Mouse (Mus musculus): ENCODE measurements around the gene Ddb1.

The Ddb1 gene

DNA sequence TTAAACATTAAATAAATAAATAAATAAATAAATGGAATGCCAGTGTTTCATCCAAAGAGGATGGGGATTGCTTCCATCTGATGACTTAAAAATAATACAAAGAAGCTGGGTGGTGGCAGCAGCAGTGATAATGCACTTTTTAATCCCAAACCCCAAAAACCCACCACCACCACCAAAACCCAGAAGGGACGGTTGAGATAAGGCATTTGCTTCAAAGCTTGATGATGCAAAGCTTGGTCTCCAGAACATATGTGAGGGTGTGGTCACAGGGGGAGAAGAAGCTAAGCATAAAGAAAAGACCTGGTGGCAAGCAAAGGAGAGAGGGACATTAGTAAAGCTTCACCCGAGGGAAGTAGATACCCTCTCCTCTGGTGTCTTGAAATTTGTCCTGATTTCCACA, 56.8 kb downstream of the Ddb1 start:
- no peak for DNase-seq (ENCODE audit: low read depth, low spot score)

DNA sequence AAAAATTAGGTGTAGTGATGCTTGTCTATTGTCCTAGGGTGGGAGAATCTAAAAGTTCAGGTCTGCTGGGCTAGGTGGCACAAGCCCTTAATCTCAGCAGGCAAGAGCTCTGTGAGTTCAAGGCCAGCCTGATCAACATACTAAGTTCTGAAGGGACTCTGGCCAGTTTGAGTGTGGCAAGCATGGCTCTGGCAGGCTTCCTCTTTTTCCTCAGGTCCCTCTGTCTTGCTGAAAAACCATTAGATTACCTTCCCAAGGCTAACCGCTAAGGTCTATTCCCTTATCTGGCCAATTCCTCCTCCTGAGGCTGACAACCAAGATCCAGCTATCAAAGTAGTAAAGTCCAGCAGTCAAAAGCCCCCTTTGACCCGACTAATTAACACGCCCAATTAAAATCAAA, 57.5 kb downstream of the Ddb1 start:
- no peak for DNase-seq (ENCODE audit: low read depth, low spot score)

DNA sequence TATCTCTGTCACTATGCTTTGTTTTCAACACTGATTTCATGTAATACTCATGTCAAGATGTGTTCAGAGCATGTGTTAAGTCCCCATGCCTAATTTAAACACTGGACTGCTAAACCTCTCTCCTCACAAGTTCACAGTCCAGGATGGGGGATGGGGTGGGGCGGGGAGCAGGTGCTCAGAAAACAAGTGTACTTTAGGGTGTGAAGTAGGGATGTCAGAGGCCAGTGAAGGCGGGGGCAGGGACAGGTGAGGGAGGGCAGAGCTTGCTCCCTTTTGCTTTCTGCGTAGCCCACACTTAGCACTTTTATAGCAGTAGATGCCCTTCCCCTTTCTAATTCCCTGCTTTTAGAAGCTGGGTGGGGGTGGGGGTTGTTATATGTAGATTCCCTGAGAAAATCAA, 60.0 kb downstream of the Ddb1 start:
- DNase-seq (ENCODE audit: low read depth, low spot score): peak; percentile 9

DNA sequence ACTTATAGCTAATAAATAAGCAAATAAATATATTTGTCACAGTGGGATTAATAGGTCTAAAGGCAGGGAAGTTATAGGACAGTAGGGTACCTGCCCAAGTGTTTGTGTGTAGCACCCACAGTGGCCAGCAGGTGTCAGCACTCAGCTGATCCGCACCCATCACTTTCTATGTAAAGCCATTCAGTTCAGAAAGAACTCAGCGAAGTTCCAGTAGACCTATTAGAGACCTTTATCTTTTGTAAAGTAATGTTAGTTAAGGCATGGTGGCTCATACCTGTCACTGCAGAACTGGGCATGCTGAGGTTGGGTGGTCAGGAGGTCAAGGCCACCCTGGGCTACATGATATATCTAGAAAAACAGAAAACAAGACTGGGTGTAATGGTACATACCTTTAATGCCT, 60.4 kb downstream of the Ddb1 start:
- peak; percentile 86 for DNase-seq (ENCODE audit: low read depth, low spot score)

DNA sequence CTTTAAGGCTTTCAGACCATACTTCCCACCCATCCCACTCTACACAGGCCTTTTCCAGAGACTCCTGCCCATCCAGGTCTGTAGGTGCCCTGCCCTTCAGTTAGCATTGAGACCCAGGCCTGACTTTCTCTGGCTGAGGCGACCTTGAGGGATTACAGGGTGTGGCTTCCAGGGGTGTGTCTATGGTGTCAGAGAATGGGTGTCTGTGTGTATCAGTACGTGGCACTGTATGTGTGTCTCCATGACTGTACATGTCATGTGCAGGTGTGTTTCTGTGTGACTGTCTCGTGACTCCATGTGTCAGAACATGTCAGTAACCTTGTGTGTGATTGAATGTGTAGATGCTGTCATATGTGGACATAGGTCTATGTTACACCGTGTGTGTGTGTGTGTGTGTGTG, 66.2 kb downstream of the Ddb1 start:
- DNase-seq (ENCODE audit: low read depth, low spot score): no peak

DNA sequence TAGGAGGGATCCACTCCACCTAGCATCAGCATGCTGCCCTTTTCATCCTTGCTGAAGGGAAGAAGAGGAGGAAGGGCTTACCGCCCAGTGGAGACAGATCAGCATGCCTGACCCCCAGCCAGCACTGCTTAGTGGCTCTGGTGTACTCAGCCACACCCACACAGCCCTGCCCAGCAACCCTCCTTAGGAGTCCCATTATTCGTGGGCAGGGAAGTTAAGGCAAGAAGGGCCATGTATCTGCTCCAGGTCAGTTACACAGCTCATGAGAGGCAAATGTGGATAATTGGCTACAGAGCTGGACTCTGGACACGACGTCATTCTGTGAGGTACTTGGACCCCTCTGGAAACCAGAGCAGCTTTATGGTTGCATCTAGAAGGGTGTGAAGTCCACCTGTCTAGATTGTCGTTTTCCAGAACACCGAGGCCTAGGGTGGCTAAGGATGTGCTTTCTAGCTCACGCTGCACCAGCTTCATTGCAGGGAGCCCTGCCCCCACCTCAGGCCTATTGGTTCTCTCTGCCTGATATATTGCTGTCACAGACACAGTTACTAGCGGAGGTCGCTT, 66.8 kb downstream of the Ddb1 start:
- DNase-seq (ENCODE audit: low read depth, low spot score): no peak

DNA sequence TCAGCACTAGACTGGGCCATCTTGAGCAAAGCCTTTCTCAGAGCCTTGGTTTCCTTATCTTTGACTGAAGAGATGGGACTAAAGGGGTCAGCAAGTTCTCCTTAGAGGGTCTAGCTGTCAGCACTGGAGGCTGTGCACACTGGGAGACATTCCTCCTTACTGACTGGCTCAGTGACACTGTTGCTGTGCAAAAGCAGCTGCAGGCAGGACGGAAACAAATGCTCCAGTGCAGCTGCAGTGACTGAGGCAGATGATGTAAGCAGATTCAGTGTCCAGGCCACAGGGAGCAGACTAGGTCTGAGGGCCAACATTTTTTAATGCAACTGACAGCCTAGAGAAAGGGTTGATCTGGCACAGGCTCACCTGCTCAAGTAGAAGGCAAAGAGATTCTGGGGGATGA, 68.1 kb downstream of the Ddb1 start:
- no peak for DNase-seq (ENCODE audit: low read depth, low spot score)

DNA sequence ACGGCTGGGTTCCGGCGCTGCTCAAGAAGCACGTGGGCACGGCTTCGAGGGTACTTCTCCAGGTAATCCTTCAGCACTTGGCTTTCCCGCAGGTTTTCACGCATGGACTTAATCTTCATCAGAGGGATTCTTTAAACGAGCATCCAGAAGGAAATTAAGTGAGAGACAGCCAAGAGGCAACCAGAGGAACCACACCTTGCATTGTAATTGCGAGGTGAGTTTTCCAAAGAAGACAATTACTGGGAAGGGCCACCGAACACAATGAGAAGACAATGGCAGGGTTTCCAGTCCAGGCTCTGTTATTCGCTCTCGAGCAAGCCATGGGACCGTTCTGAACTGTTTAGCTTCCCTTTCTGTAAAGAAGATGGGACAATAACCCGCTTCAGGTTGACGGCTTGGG, 71.5 kb downstream of the Ddb1 start:
- DNase-seq (ENCODE audit: low read depth, low spot score): no peak

DNA sequence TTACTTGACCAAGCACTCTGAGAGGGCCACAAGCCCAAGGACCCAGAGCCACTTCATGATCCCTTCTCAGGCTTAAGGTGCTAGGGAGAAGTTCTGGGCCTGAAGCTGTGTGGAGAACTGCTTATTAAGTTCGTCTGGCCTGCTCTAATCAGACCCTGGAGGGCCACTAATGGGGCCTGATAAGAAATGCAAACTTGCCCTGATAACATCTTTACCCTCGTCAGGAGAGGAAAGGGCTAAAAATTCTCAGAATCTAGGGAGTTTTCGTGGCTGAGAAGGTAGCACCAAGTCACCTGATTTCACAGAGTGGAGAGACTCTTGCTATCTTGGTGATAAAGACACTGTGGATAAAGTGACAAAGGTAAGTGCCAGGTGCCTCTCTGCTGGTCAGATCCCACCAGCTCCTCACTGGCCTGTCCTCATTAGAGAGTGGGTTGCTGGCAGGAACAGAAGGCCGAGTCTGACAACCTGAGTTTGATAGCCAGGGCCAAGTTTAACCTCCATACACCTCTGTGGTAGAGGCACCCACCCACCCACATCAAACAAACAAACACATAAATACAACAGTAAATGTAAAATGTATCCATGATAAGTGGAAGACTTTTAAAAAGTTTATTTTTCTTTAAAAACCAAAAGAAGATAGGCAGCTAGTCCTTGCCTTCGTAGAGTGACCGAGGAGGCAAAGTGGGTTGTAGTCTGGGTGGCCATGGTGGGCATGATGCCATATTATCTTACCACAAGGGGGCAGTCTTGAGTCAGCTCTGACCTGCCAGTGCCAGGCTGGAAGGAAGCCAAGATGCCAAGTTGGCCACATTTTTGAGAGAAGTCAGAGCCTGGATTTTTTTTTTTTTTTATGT, 73.0 kb downstream of the Ddb1 start, which contains the start of gene Pga5:
Gene Pga5, minus strand, starts transcription at position 157 of the 857 bp plus-strand sequence.
- peak; percentile 88 for DNase-seq (ENCODE audit: low read depth, low spot score)

DNA sequence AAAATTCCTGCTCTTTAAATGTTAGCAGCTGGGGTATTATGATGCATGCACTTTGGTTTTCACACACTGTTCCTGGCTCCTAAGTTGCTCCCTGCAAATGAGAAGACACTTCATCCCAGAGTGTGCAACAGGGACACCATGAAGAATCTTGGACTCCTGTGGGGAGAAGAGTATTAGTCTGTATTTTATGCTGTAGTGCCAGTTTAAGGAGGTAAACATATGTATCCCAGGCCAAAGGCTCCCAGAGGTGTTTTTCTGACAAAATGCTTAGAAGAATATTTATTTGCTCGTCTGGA, 73.6 kb downstream of the Ddb1 start:
- DNase-seq (ENCODE audit: low read depth, low spot score): no peak

All from CD4-positive, CD25-positive, alpha-beta regulatory T cell, adult 2 months (primary cell).